Mouse (Mus musculus): ENCODE data around the gene Fermt3. TPM values are rescaled to one million over a fixed set of nuclear protein-coding genes. Genes with fewer than 3 reads are reported as not detected.
A peak's percentile ranks its signal among the peaks of the same experiment; 100 is the strongest.
"Not testable (repeated sequence)": the region's sequence is repeated elsewhere in the genome, so short reads cannot be mapped to it uniquely, and the experiment has no call there.

The Fermt3 gene
- polyA plus RNA-seq, 1 experiment from 2014 or later = 0.22 TPM

- ChIA-PET POLR2A (no interaction called here), CTCF (interaction anchor here (2.9 kb wide), 1 partner anchor 14 kb away, joined by 9 read pairs; no protein-coding TSS in a partner anchor)
- ATAC-seq (no peak), DNase-seq (ENCODE audit: low read depth, low spot score) (no peak)
- in situ Hi-C loops (cut with MboI; ENCODE audit: low pct_unique_long_range_greater_than_20kb) = no loop called here
- no peak for TF ChIP-seq CTCF (IDR thresholded peaks at IDR 0.05)
- H3K27me3 ChIP-seq = no peaks in the 10 kb centered on the region
These were observed 26.1 kb downstream of the Fermt3 start for GRCm38 (mm10) chr19:6993011-6993770.

DNA sequence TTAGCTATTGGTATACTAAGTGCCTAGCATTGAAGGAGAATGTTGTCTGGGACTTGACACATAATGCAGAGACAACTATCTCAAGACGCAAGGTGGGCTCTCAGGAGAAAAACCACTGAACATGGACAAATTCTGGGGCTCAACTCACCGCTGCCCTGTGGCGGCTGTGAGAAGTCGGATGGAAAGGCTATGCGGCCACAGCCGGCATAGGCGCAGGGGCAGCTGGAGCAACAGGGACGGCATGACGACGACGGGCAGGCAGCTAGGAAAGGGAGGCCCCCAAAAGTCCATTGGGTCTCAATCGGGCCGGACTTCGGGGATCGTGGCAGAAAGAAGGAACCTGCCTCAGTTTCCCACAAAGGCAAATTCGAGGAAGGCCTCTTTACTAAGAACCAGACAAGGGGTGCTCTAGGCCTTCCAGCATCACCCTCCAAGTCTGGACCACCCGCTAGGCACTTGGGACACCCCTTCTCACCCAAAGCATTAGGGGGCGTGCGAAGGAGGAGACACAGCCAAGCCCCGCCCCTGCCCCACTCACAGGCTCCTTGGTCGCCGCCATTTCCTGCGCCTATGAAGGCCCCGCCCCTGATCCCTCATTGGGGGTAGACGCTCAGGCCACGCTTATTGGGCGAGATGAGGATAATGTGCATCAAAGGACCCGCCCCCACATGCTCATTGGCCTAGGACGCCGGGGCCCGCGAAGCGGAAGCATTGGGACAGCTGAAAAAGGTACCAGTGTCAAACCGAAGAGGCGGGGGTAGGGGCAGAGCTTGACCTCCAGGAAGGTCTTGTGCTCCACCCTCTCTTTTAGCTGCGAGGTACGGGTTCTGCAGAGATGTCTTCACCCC lies 27.0 kb downstream of the Fermt3 start, which contains the start of gene Dnajc4:
Dnajc4 (minus strand) TSS at position 562 of the 848 bp plus-strand sequence.
- ATAC-seq (peak; percentile 70), DNase-seq (ENCODE audit: low read depth, low spot score) (no peak)
- in situ Hi-C loops (cut with MboI; ENCODE audit: low pct_unique_long_range_greater_than_20kb) = no loop called here
- ChIA-PET CTCF (interaction anchor here (2.9 kb wide), 1 partner anchor 13 kb away, joined by 9 read pairs; no protein-coding TSS in a partner anchor), POLR2A (interaction anchor here (0.8 to 1.3 kb wide), 3 partner anchors 10 to 40 kb away, joined by 3 to 4 read pairs (median 3); no protein-coding TSS in a partner anchor)
- no peak for TF ChIP-seq CTCF (IDR thresholded peaks at IDR 0.05)
- H3K27me3 ChIP-seq = no peaks in the 10 kb centered on the region

DNA sequence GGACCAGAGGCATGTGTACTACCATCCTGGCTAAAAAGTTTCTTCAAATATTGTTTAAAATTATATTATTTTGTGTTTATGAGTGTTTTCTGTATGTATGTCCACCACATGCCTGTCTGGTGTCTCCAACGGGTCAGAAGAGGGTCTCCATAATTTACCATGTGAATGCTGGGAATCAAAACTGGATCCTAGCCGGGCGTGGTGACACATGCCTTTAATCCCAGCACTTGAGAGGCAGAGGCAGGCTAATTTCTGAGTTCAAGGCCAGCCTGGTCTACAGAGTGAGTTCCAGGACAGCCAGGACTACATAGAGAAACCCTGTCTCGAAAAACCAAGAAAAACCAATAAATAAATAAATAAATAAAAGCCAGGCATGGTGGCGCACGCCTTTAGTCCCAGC lies 28.1 kb downstream of the Fermt3 start:
- DNase-seq (ENCODE audit: low read depth, low spot score); H3K27me3 ChIP-seq; in situ Hi-C loops (cut with MboI; ENCODE audit: low pct_unique_long_range_greater_than_20kb); ATAC-seq: not testable (repeated sequence)
- ChIA-PET POLR2A (interaction anchor here (0.8 to 1.3 kb wide), 3 partner anchors 9 to 39 kb away, joined by 3 to 4 read pairs (median 3); no protein-coding TSS in a partner anchor), CTCF (interaction anchor here (0.8 to 2.9 kb wide), 2 partner anchors 10 to 12 kb away, joined by 3 to 9 read pairs; no protein-coding TSS in a partner anchor)

DNA sequence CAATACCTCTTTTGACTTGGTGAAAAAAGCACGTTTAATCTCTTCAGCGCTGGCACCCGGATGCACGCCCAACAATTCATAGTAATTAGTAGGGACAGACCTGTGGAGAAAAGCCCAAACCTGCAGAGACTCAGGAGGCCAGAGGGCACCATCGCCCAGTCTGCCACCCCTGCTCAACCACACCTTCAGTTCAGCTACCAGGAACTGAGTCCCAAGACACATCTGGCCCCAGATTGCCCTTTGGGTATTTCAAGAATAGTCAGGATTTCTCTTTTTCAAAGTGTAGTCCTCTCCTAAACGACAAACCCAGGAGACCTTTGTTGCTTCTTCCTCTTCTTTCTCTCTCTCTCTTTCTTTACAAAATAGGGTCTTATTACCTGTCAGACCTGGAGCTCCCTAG lies 28.6 kb downstream of the Fermt3 start:
- POLR2A ChIA-PET = no interaction called here
- TF ChIP-seq CTCF (IDR thresholded peaks at IDR 0.05) = no peak
- CTCF ChIA-PET = interaction anchor here (0.8 to 2.9 kb wide), 2 partner anchors 10 to 12 kb away, joined by 3 to 9 read pairs; no protein-coding TSS in a partner anchor
- no peak for DNase-seq (ENCODE audit: low read depth, low spot score)
- in situ Hi-C loops (cut with MboI; ENCODE audit: low pct_unique_long_range_greater_than_20kb) = no loop called here
- no peaks in the 10 kb centered on the region for H3K27me3 ChIP-seq
- no peak for ATAC-seq

GRCm38 (mm10) chr19:6989251-6989650 lies 30.0 kb downstream of the Fermt3 start:
- no peak for TF ChIP-seq CTCF (IDR thresholded peaks at IDR 0.05)
- ATAC-seq (no peak), DNase-seq (ENCODE audit: low read depth, low spot score) (no peak)
- ChIA-PET POLR2A (interaction anchor here (2.9 kb wide), 1 partner anchor 14 kb away, joined by 13 read pairs; the partner anchor contains the start of genes Plcb3 and Ppp1r14b), CTCF (interaction anchor here (0.8 kb wide), 1 partner anchor 10 kb away, joined by 3 read pairs; no protein-coding TSS in a partner anchor)
- in situ Hi-C loops (cut with MboI; ENCODE audit: low pct_unique_long_range_greater_than_20kb) = no loop called here
- no peaks in the 10 kb centered on the region for H3K27me3 ChIP-seq

DNA sequence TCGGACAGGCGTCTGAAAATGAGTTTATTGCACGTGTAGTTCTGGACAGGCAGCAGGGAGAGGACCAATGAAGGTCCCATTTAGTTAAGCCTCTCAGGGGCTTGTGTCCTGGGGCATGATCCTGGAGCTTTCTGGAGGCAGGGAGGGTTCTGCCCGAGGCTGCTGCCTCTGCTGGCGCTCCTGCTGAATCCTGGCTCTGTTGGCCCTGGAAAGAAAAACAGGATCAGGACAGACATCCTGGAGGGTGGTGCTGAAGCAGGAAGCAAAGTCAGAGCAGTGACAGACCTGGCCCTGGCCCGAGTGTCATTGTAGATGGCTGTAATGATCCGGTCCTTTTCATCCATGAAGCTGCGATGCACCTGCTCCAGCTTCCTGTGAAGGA lies 31.4 kb downstream of the Fermt3 start:
- ChIA-PET CTCF (interaction anchor here (0.9 to 1.0 kb wide), 2 partner anchors 8 to 18 kb away, joined by 3 to 4 read pairs; no protein-coding TSS in a partner anchor), POLR2A (interaction anchor here (1.9 to 2.9 kb wide), 2 partner anchors 8 to 13 kb away, joined by 12 to 13 read pairs; partner anchors contain the start of genes Nudt22, Plcb3, Ppp1r14b and Trpt1)
- H3K27me3 ChIP-seq = no peaks in the 10 kb centered on the region
- ATAC-seq (peak; percentile 5), DNase-seq (ENCODE audit: low read depth, low spot score) (no peak)
- TF ChIP-seq CTCF (IDR thresholded peaks at IDR 0.05) = no peak
- in situ Hi-C loops (cut with MboI; ENCODE audit: low pct_unique_long_range_greater_than_20kb) = no loop called here

GRCm38 (mm10) chr19:6987061-6987903 lies 32.0 kb downstream of the Fermt3 start, which contains the start of gene Vegfb:
TSS of gene Vegfb (minus strand) at chr19:6987651.
- CTCF ChIA-PET = interaction anchor here (0.9 to 1.0 kb wide), 2 partner anchors 7 to 17 kb away, joined by 3 to 4 read pairs; no protein-coding TSS in a partner anchor
- DNase-seq (ENCODE audit: low read depth, low spot score) (no peak), ATAC-seq (peak; percentile 42)
- H3K27me3 ChIP-seq = no peaks in the 10 kb centered on the region
- in situ Hi-C loops (cut with MboI; ENCODE audit: low pct_unique_long_range_greater_than_20kb) = no loop called here
- TF ChIP-seq CTCF (IDR thresholded peaks at IDR 0.05) = no peak
- POLR2A ChIA-PET = interaction anchor here (1.0 to 2.9 kb wide), 4 partner anchors 8 to 36 kb away, joined by 3 to 13 read pairs (median 9); partner anchors contain the start of genes Nudt22, Plcb3, Ppp1r14b and Trpt1

- ChIA-PET POLR2A (interaction anchor here (0.6 to 1.9 kb wide), 5 partner anchors 9 to 35 kb away, joined by 3 to 12 read pairs (median 3); partner anchors contain the start of genes Nudt22 and Trpt1), CTCF (no interaction called here)
- DNase-seq (ENCODE audit: low read depth, low spot score) (no peak), ATAC-seq (no peak)
- no peak for TF ChIP-seq CTCF (IDR thresholded peaks at IDR 0.05)
- in situ Hi-C loops (cut with MboI; ENCODE audit: low pct_unique_long_range_greater_than_20kb) = no loop called here
- H3K27me3 ChIP-seq = no peaks in the 10 kb centered on the region
These were observed 33.1 kb downstream of the Fermt3 start for GRCm38 (mm10) chr19:6985951-6986708.

- H3K27me3 ChIP-seq = no peaks in the 10 kb centered on the region
- no peak for TF ChIP-seq CTCF (IDR thresholded peaks at IDR 0.05)
- ChIA-PET CTCF (no interaction called here), POLR2A (interaction anchor here (0.6 to 1.4 kb wide), 4 partner anchors 10 to 55 kb away, joined by 3 to 5 read pairs (median 3); partner anchors contain the start of genes Bad, Nudt22 and Trpt1)
- ATAC-seq = no peak
- DNase-seq (ENCODE audit: low read depth, low spot score) = no peak
- in situ Hi-C loops (cut with MboI; ENCODE audit: low pct_unique_long_range_greater_than_20kb) = no loop called here
These were observed 34.0 kb downstream of the Fermt3 start for GRCm38 (mm10) chr19:6985300-6985699.
